Mouse (Mus musculus): Measurements from ENCODE around the gene Flad1. TPM values are rescaled to one million over a fixed set of nuclear protein-coding genes. Genes with fewer than 3 reads are reported as not detected.
A peak's percentile ranks its signal among the peaks of the same experiment; 100 is the strongest.

Gene Flad1
- polyA plus RNA-seq, 1 experiment, result 58.3 TPM

- TF ChIP-seq POLR2A (IDR thresholded peaks at IDR 0.05; ENCODE audit: control insufficient read depth, extremely low read depth, insufficient read depth, low read length, poor library complexity) (no peak), CTCF (IDR thresholded peaks at IDR 0.05; ENCODE audit: borderline replicate concordance, control insufficient read depth, extremely low read depth, insufficient read depth, low read length, poor library complexity) (no peak)
- WGBS, result 27% methylated on average over 2 of the region's 2 CpGs
- DNase-seq, result no peak
- Histone ChIP-seq H3K36me3 (ENCODE audit: control insufficient read depth, insufficient read depth, low read length) (no peaks in the 10 kb centered on the region), H3K27ac (ENCODE audit: control insufficient read depth, insufficient read depth, low read length) (no peak overlapping the region), H3K4me1 (replicated peaks; ENCODE audit: control insufficient read depth, insufficient read depth, low read length) (peaks cover 9% of the 10 kb centered on the region), H3K4me3 (ENCODE audit: control insufficient read depth, insufficient read depth, low read length) (no peak overlapping the region), H3K27me3 (ENCODE audit: control insufficient read depth, insufficient read depth, low read length) (no peaks in the 10 kb centered on the region)
These were observed 5.5 kb upstream of the Flad1 start for GRCm38 (mm10) chr3:89417131-89417530.

- Histone ChIP-seq H3K4me1 (replicated peaks; ENCODE audit: control insufficient read depth, insufficient read depth, low read length) (peaks cover 11% of the 10 kb centered on the region), H3K27ac (ENCODE audit: control insufficient read depth, insufficient read depth, low read length) (no peak overlapping the region), H3K27me3 (ENCODE audit: control insufficient read depth, insufficient read depth, low read length) (no peaks in the 10 kb centered on the region), H3K4me3 (ENCODE audit: control insufficient read depth, insufficient read depth, low read length) (no peak overlapping the region), H3K36me3 (ENCODE audit: control insufficient read depth, insufficient read depth, low read length) (no peaks in the 10 kb centered on the region)
- no peak for DNase-seq
- WGBS, result 98% methylated on average over 8 of the region's 8 CpGs
- no peak for TF ChIP-seq POLR2A (IDR thresholded peaks at IDR 0.05; ENCODE audit: control insufficient read depth, extremely low read depth, insufficient read depth, low read length, poor library complexity)
- TF ChIP-seq CTCF (IDR thresholded peaks at IDR 0.05; ENCODE audit: borderline replicate concordance, control insufficient read depth, extremely low read depth, insufficient read depth, low read length, poor library complexity), result no peak
These were observed 4.5 kb upstream of the Flad1 start for GRCm38 (mm10) chr3:89416158-89416557.

- no peak for DNase-seq
- Histone ChIP-seq H3K27ac (ENCODE audit: control insufficient read depth, insufficient read depth, low read length) (no peak overlapping the region), H3K4me3 (ENCODE audit: control insufficient read depth, insufficient read depth, low read length) (peak overlapping the region; percentile 28), H3K36me3 (ENCODE audit: control insufficient read depth, insufficient read depth, low read length) (peaks cover 4% of the 10 kb centered on the region; the same call in 1 of the 2 replicates), H3K27me3 (ENCODE audit: control insufficient read depth, insufficient read depth, low read length) (no peaks in the 10 kb centered on the region), H3K4me1 (replicated peaks; ENCODE audit: control insufficient read depth, insufficient read depth, low read length) (peaks cover 7% of the 10 kb centered on the region)
- 80% methylated on average over 10 of the region's 10 CpGs for WGBS
- TF ChIP-seq CTCF (IDR thresholded peaks at IDR 0.05; ENCODE audit: borderline replicate concordance, control insufficient read depth, extremely low read depth, insufficient read depth, low read length, poor library complexity) (no peak), POLR2A (IDR thresholded peaks at IDR 0.05; ENCODE audit: control insufficient read depth, extremely low read depth, insufficient read depth, low read length, poor library complexity) (no peak)
These were observed 806 bp downstream of the Flad1 start for GRCm38 (mm10) chr3:89410864-89411263.

- Histone ChIP-seq H3K4me3 (ENCODE audit: control insufficient read depth, insufficient read depth, low read length) (no peak overlapping the region), H3K27me3 (ENCODE audit: control insufficient read depth, insufficient read depth, low read length) (no peaks in the 10 kb centered on the region), H3K4me1 (replicated peaks; ENCODE audit: control insufficient read depth, insufficient read depth, low read length) (peaks cover 7% of the 10 kb centered on the region), H3K27ac (ENCODE audit: control insufficient read depth, insufficient read depth, low read length) (no peak overlapping the region), H3K36me3 (ENCODE audit: control insufficient read depth, insufficient read depth, low read length) (peaks cover 4% of the 10 kb centered on the region; the same call in 1 of the 2 replicates)
- 99% methylated on average over 3 of the region's 3 CpGs for WGBS
- no peak for DNase-seq
- TF ChIP-seq POLR2A (IDR thresholded peaks at IDR 0.05; ENCODE audit: control insufficient read depth, extremely low read depth, insufficient read depth, low read length, poor library complexity), result no peak
- TF ChIP-seq CTCF (IDR thresholded peaks at IDR 0.05; ENCODE audit: borderline replicate concordance, control insufficient read depth, extremely low read depth, insufficient read depth, low read length, poor library complexity), result no peak
These were observed 2.0 kb downstream of the Flad1 start for GRCm38 (mm10) chr3:89409701-89410100.

GRCm38 (mm10) chr3:89408448-89408847 lies 3.2 kb downstream of the Flad1 start:
- WGBS, result 91% methylated on average over 16 of the region's 16 CpGs
- H3K4me3 ChIP-seq (ENCODE audit: control insufficient read depth, insufficient read depth, low read length), result no peak overlapping the region
- DNase-seq, result no peak
- peaks cover 7% of the 10 kb centered on the region for H3K4me1 ChIP-seq (replicated peaks; ENCODE audit: control insufficient read depth, insufficient read depth, low read length)
- H3K36me3 ChIP-seq (ENCODE audit: control insufficient read depth, insufficient read depth, low read length), result peaks cover 4% of the 10 kb centered on the region; the same call in 1 of the 2 replicates
- H3K27me3 ChIP-seq (ENCODE audit: control insufficient read depth, insufficient read depth, low read length), result no peaks in the 10 kb centered on the region
- TF ChIP-seq CTCF (IDR thresholded peaks at IDR 0.05; ENCODE audit: borderline replicate concordance, control insufficient read depth, extremely low read depth, insufficient read depth, low read length, poor library complexity), result no peak
- no peak for TF ChIP-seq POLR2A (IDR thresholded peaks at IDR 0.05; ENCODE audit: control insufficient read depth, extremely low read depth, insufficient read depth, low read length, poor library complexity)
- H3K27ac ChIP-seq (ENCODE audit: control insufficient read depth, insufficient read depth, low read length), result no peak overlapping the region

GRCm38 (mm10) chr3:89406887-89407286 lies 4.8 kb downstream of the Flad1 start:
- H3K4me1 ChIP-seq (replicated peaks; ENCODE audit: control insufficient read depth, insufficient read depth, low read length), result peaks cover 7% of the 10 kb centered on the region
- no peak overlapping the region for H3K4me3 ChIP-seq (ENCODE audit: control insufficient read depth, insufficient read depth, low read length)
- TF ChIP-seq CTCF (IDR thresholded peaks at IDR 0.05; ENCODE audit: borderline replicate concordance, control insufficient read depth, extremely low read depth, insufficient read depth, low read length, poor library complexity) (no peak), POLR2A (IDR thresholded peaks at IDR 0.05; ENCODE audit: control insufficient read depth, extremely low read depth, insufficient read depth, low read length, poor library complexity) (no peak)
- no peaks in the 10 kb centered on the region for H3K27me3 ChIP-seq (ENCODE audit: control insufficient read depth, insufficient read depth, low read length)
- H3K36me3 ChIP-seq (ENCODE audit: control insufficient read depth, insufficient read depth, low read length), result peaks cover 4% of the 10 kb centered on the region; the same call in 1 of the 2 replicates
- no peak for DNase-seq
- WGBS, result 93% methylated on average over 6 of the region's 6 CpGs
- no peak overlapping the region for H3K27ac ChIP-seq (ENCODE audit: control insufficient read depth, insufficient read depth, low read length)

- no peak within 1 kb of the TSS for H3K4me3 ChIP-seq (ENCODE audit: control insufficient read depth, insufficient read depth, low read length)
- no peaks in the 10 kb centered on the region; the same call in 1 of the 2 replicates for H3K36me3 ChIP-seq (ENCODE audit: control insufficient read depth, insufficient read depth, low read length)
These were observed 9.0 kb downstream of the Flad1 start, which contains the start of gene Lenep for GRCm38 (mm10) chr3:89402693-89403092. Lenep (minus strand) TSS chr3:89402793.

More at GRCm38 (mm10) chr3:89402693-89403092, 9.0 kb downstream of the Flad1 start, which contains the start of gene Lenep:
- DNase-seq, result no peak
- WGBS, result 94% methylated on average over 5 of the region's 5 CpGs
- no peak within 1 kb of the TSS for H3K27ac ChIP-seq (ENCODE audit: control insufficient read depth, insufficient read depth, low read length)
- H3K27me3 ChIP-seq (ENCODE audit: control insufficient read depth, insufficient read depth, low read length), result no peaks in the 10 kb centered on the region
- no peaks in the 10 kb centered on the region for H3K4me1 ChIP-seq (replicated peaks; ENCODE audit: control insufficient read depth, insufficient read depth, low read length)
- TF ChIP-seq CTCF (IDR thresholded peaks at IDR 0.05; ENCODE audit: borderline replicate concordance, control insufficient read depth, extremely low read depth, insufficient read depth, low read length, poor library complexity), result no peak
- TF ChIP-seq POLR2A (IDR thresholded peaks at IDR 0.05; ENCODE audit: control insufficient read depth, extremely low read depth, insufficient read depth, low read length, poor library complexity), result no peak
